In genomic region chr15:86064191-86064849, GRCm38 (mm10) we compare ENCODE assay signal across 17 mouse cellular contexts. TPM values are rescaled to one million over a fixed set of nuclear protein-coding genes. Genes with fewer than 3 reads are reported as not detected.
DNase-seq lines count a peak whose midpoint lies in the region; ATAC-seq and TF ChIP-seq lines count a peak whose summit lies in the region.
"Had no signal": no experiment of that assay in that cellular context is flagged by ENCODE, and none has a peak within 500 bp of the region (broad histone marks: within the 10 kb centered on the region; RNA-seq: fewer than 3 reads in every experiment).

No protein-coding gene starts in this region.

- TF ChIP-seq CTCF in spleen, adult 2 months (IDR thresholded peaks at IDR 0.05; ENCODE audit: extremely low read depth, insufficient read depth, insufficient read length, insufficient replicate concordance): no peak
- no peak for TF ChIP-seq CTCF in gastrocnemius, adult 2 months (IDR thresholded peaks at IDR 0.05)

- intact Hi-C loops in gastrocnemius, adult 2 months (cut with DNase I): no loop called here

- peaks cover 79% of the 10 kb centered on the region for H3K4me1 ChIP-seq in spleen, adult 2 months (ENCODE audit: control insufficient read depth, insufficient read depth, insufficient read length)
- H3K4me1 ChIP-seq in erythroblast, embryonic 14.5 days (ENCODE audit: control insufficient read depth): peaks cover 98% of the 10 kb centered on the region
- peaks cover 51% of the 10 kb centered on the region for H3K4me1 ChIP-seq in forebrain, embryonic 10.5 days

- H3K27me3 ChIP-seq in spleen, adult 2 months (ENCODE audit: control insufficient read depth, insufficient read depth, low read length): no peaks in the 10 kb centered on the region
- H3K27me3 ChIP-seq in erythroblast, embryonic 14.5 days (ENCODE audit: control insufficient read depth): no peaks in the 10 kb centered on the region
- H3K27me3 ChIP-seq in forebrain, embryonic 10.5 days (ENCODE audit: poor library complexity, severe bottlenecking): no peaks in the 10 kb centered on the region; the same call in 1 of the 2 replicates
- H3K27me3 ChIP-seq: neural tube, embryonic 13.5 days had no signal

- ATAC-seq in megakaryocyte, adult 5-6 weeks (ENCODE audit: poor library complexity, severe bottlenecking): peak; percentile 16; the same call in 1 of the 2 replicates
- ATAC-seq in CD4-positive, CD25-positive, alpha-beta regulatory T cell, adult 4 months: no peak
- ATAC-seq: forebrain, postnatal 0 days had no signal

- H3K36me3 ChIP-seq in spleen, adult 2 months (ENCODE audit: control insufficient read depth, insufficient read depth, low read length): no peaks in the 10 kb centered on the region
- H3K36me3 ChIP-seq in erythroblast, embryonic 14.5 days (ENCODE audit: control insufficient read depth): peaks cover 58% of the 10 kb centered on the region
- H3K36me3 ChIP-seq in forebrain, embryonic 10.5 days (replicated peaks): peaks cover 25% of the 10 kb centered on the region

- no peak for TF ChIP-seq POLR2A in spleen, adult 2 months (IDR thresholded peaks at IDR 0.05; ENCODE audit: low read depth, low read length)

- 21% methylated on average over 8 of the region's 8 CpGs for WGBS in spleen, adult 2 months
- 94% methylated on average over 8 of the region's 8 CpGs for WGBS in forebrain, embryonic 10.5 days

- no peak for DNase-seq in spleen, adult 2 months (ENCODE audit: low read depth in 1 of 2, low spot score in 2 of 2)
- DNase-seq in spleen, postnatal 10 days (ENCODE audit: low spot score in 2 of 2): no peak
- DNase-seq in forebrain, embryonic 10.5 days (ENCODE audit: extremely low spot score, low spot score): no peak
- no peak for DNase-seq in gastrocnemius, adult 2 months
- DNase-seq: adrenal gland, postnatal 14 days; cerebellum, adult 9-10 months; forebrain, postnatal 0 days; heart, postnatal 36 days; left cerebral cortex, postnatal 4 days; lung, embryonic 14.5 days; right cerebral cortex, postnatal 4 days had no signal

- H3K27ac ChIP-seq in spleen, adult 2 months (ENCODE audit: insufficient read depth, low read length): peak overlapping the region; percentile 79
- H3K27ac ChIP-seq in forebrain, embryonic 10.5 days: no peak overlapping the region
- H3K27ac ChIP-seq in gastrocnemius, adult 2 months: no peak overlapping the region
- H3K27ac ChIP-seq: neural tube, embryonic 13.5 days had no signal

- no peaks in the 10 kb centered on the region; the same call in 1 of the 2 replicates for H3K9me3 ChIP-seq in erythroblast, embryonic 14.5 days (ENCODE audit: control insufficient read depth, low read length)
- peaks cover 5% of the 10 kb centered on the region; the same call in 1 of the 2 replicates for H3K9me3 ChIP-seq in forebrain, embryonic 10.5 days
- H3K9me3 ChIP-seq: megakaryocyte, embryonic 14.5 days; neural tube, embryonic 13.5 days had no signal

- H3K4me3 ChIP-seq in spleen, adult 2 months (ENCODE audit: extremely low read depth, insufficient read depth, insufficient read length): no peak overlapping the region; the same call in 1 of the 2 replicates
- peak overlapping the region; percentile 42 for H3K4me3 ChIP-seq in erythroblast, embryonic 14.5 days (replicated peaks)
- no peak overlapping the region for H3K4me3 ChIP-seq in forebrain, embryonic 10.5 days
- no peak overlapping the region for H3K4me3 ChIP-seq in gastrocnemius, adult 2 months
- H3K4me3 ChIP-seq: megakaryocyte, embryonic 14.5 days; neural tube, embryonic 13.5 days had no signal

RNA-seq across cellular contexts. Expression of gene Gramd4, which starts 6.8 kb away (rescaled TPM):
- polyA plus RNA-seq in spleen, adult 2 months (2012; rRNA removed): 36.2 and 43.9 TPM in 2 replicates
- 1.5 and 2.3 TPM in 2 replicates for polyA plus RNA-seq in erythroblast, embryonic 14.5 days (2012)
- total RNA-seq in megakaryocyte, adult 5-6 weeks (2015): 11.5 and 13.1 TPM in 2 replicates
- 36.8 and 46.0 TPM in 2 replicates for total RNA-seq in megakaryocyte, adult 5-6 weeks (2017)
- 13.9 and 16.2 TPM in 2 replicates for polyA plus RNA-seq in forebrain, embryonic 10.5 days (2016; fragmentation: Nextera tagmentation; extraction: Ambion mirVana)
- total RNA-seq in gastrocnemius, adult 2 months (2021): 10 to 100 TPM in 1 of 2 experiments, 1 to 10 TPM in 1; 5.8 to 11.4 TPM
- polyA plus RNA-seq in CD4-positive, CD25-positive, alpha-beta regulatory T cell, adult 4 months (2017; shearing (Covaris generic)): 10 to 100 TPM; 25.3 to 25.7 TPM

RNA-seq across cellular contexts. Expression of gene Celsr1, which starts 30.7 kb away (rescaled TPM):
- polyA plus RNA-seq in spleen, adult 2 months (2012; rRNA removed): 7.4 and 7.9 TPM in 2 replicates
- polyA plus RNA-seq in erythroblast, embryonic 14.5 days (2012): 0.01 TPM in 1 of 2 replicates, not detected in the other
- 1.0 and 1.2 TPM in 2 replicates for total RNA-seq in megakaryocyte, adult 5-6 weeks (2015)
- total RNA-seq in megakaryocyte, adult 5-6 weeks (2017): 1.2 and 4.4 TPM in 2 replicates
- polyA plus RNA-seq in forebrain, embryonic 10.5 days (2016; fragmentation: Nextera tagmentation; extraction: Ambion mirVana): 2.4 and 2.6 TPM in 2 replicates
- under 1 TPM; 0.13 to 0.28 TPM for total RNA-seq in gastrocnemius, adult 2 months (2021)
- polyA plus RNA-seq in CD4-positive, CD25-positive, alpha-beta regulatory T cell, adult 4 months (2017; shearing (Covaris generic)): 1 to 10 TPM; 3.3 to 3.8 TPM
- total RNA-seq: CH12.LX had no signal
